8 mouse cellular contexts compared by ENCODE assay signal in genomic region chr1:53352327-53353261, GRCm38 (mm10). TPM values are rescaled to one million over a fixed set of nuclear protein-coding genes. Genes with fewer than 3 reads are reported as not detected.
DNase-seq lines count a peak whose midpoint lies in the region; ATAC-seq and TF ChIP-seq lines count a peak whose summit lies in the region.

TSS of gene Asdurf (minus strand) at chr1:53352619.
TSS of gene Gm28551 (minus strand) at chr1:53352667.
TSS of gene Asnsd1 (minus strand) at chr1:53352752.

- ATAC-seq in activated CD4-positive, CD25-positive, alpha-beta regulatory T cell, adult 4 months: peak; percentile 98

- no peaks in the 10 kb centered on the region for H3K4me1 ChIP-seq in cortical plate, adult 2 months (ENCODE audit: control insufficient read depth, insufficient read depth, low read length)
- H3K4me1 ChIP-seq in megakaryocyte, embryonic 14.5 days: peaks cover 16% of the 10 kb centered on the region

- H3K27me3 ChIP-seq in megakaryocyte, embryonic 14.5 days (replicated peaks): no peaks in the 10 kb centered on the region

- H3K4me3 ChIP-seq in cortical plate, adult 2 months (ENCODE audit: insufficient read depth, low read length): peak within 1 kb of the TSS; percentile 73
- H3K4me3 ChIP-seq in megakaryocyte, embryonic 14.5 days (replicated peaks): peak within 1 kb of the TSS; percentile 100

- peak; percentile 25; the same call in 1 of the 2 replicates for TF ChIP-seq CTCF in cortical plate, adult 2 months (IDR thresholded peaks at IDR 0.05; ENCODE audit: extremely low read depth, insufficient read depth, low read length)

- peak; percentile 92 to 94 for DNase-seq in gastrocnemius, adult 8-10 months (ENCODE audit: low spot score in 2 of 2)
- peak; percentile 52 for DNase-seq in hindlimb bud, embryonic 11.5 days (ENCODE audit: extremely low spot score, low read depth, low spot score)
- DNase-seq in left cerebral cortex, adult 8-10 months (ENCODE audit: low spot score in 2 of 2): peak; percentile 93 to 95
- peak; percentile 98 for DNase-seq in right cerebral cortex, postnatal 10 days (ENCODE audit: low spot score in 2 of 2)
- peak; percentile 96 for DNase-seq in urinary bladder, postnatal 25 days (ENCODE audit: low spot score)

- peak; percentile 92 for TF ChIP-seq POLR2A in cortical plate, adult 2 months (IDR thresholded peaks at IDR 0.05; ENCODE audit: extremely low read depth, insufficient read depth, low read length)

- H3K36me3 ChIP-seq in megakaryocyte, embryonic 14.5 days (replicated peaks; ENCODE audit: low read length): peaks cover 25% of the 10 kb centered on the region

- peak within 1 kb of the TSS; percentile 45; the same call in 1 of the 2 replicates for H3K27ac ChIP-seq in cortical plate, adult 2 months (ENCODE audit: insufficient read depth, low read length)

- H3K9me3 ChIP-seq in megakaryocyte, embryonic 14.5 days: no peaks in the 10 kb centered on the region

RNA-seq across cellular contexts. Expression of gene Asdurf, which starts in this region (rescaled TPM):
- polyA plus RNA-seq in activated CD4-positive, CD25-positive, alpha-beta regulatory T cell, adult 4 months (2017; shearing (Covaris generic)): 10 to 100 TPM in 1 of 2 experiments, not detected in 1; 20.4 TPM
- not detected in 2 replicates for polyA plus RNA-seq in cortical plate, adult 2 months (2012; rRNA removed)
- total RNA-seq in gastrocnemius, adult 8-10 months (2022): 1 to 10 TPM in 3 of 4 experiments, not detected in 1; 6.8 to 9.6 (median 7.3) TPM
- 1 to 10 TPM in 1 of 4 experiments, not detected in 3; 1.7 TPM for total RNA-seq in left cerebral cortex, adult 8-10 months (2022)
- polyA plus RNA-seq in megakaryocyte, embryonic 14.5 days (2012; ENCODE audit: insufficient read depth, low replicate concordance): 11.0 TPM in 1 of 2 replicates, not detected in the other

RNA-seq across cellular contexts. Expression of gene Gm28551, which starts in this region (rescaled TPM):
- under 1 TPM; 0.28 to 0.62 TPM for polyA plus RNA-seq in activated CD4-positive, CD25-positive, alpha-beta regulatory T cell, adult 4 months (2017; shearing (Covaris generic))
- polyA plus RNA-seq in cortical plate, adult 2 months (2012; rRNA removed): 0.29 and 0.34 TPM in 2 replicates
- under 1 TPM in 3 of 4 experiments, not detected in 1; 0.19 to 0.34 (median 0.21) TPM for total RNA-seq in gastrocnemius, adult 8-10 months (2022)
- total RNA-seq in left cerebral cortex, adult 8-10 months (2022): under 1 TPM in 1 of 4 experiments, not detected in 3; 0.20 TPM
- not detected in 2 replicates for polyA plus RNA-seq in megakaryocyte, embryonic 14.5 days (2012; ENCODE audit: insufficient read depth, low replicate concordance)

RNA-seq across cellular contexts. Expression of gene Asnsd1, which starts in this region (rescaled TPM):
- 10 to 100 TPM; 56.8 to 68.4 TPM for polyA plus RNA-seq in activated CD4-positive, CD25-positive, alpha-beta regulatory T cell, adult 4 months (2017; shearing (Covaris generic))
- 16.2 and 16.4 TPM in 2 replicates for polyA plus RNA-seq in cortical plate, adult 2 months (2012; rRNA removed)
- total RNA-seq in gastrocnemius, adult 8-10 months (2022): 10 to 100 TPM; 63.5 to 69.8 (median 66.5) TPM
- total RNA-seq in left cerebral cortex, adult 8-10 months (2022): 10 to 100 TPM; 23.3 to 25.8 (median 25.2) TPM
- polyA plus RNA-seq in megakaryocyte, embryonic 14.5 days (2012; ENCODE audit: insufficient read depth, low replicate concordance): 0.91 and 8.5 TPM in 2 replicates

Comparison
In these comparisons a context has a peak if more than half of its experiments do, and no peak if none do; other contexts are left out.
1. Peak in every context shown above with its lines: DNase-seq, ATAC-seq, H3K4me3 ChIP-seq and H3K27ac ChIP-seq.